Mouse (Mus musculus): ENCODE results near the gene Notum. TPM values are rescaled to one million over a fixed set of nuclear protein-coding genes. Genes with fewer than 3 reads are reported as not detected.

Notum gene
- polyA plus RNA-seq, 1 experiment: 0.67 TPM

DNA sequence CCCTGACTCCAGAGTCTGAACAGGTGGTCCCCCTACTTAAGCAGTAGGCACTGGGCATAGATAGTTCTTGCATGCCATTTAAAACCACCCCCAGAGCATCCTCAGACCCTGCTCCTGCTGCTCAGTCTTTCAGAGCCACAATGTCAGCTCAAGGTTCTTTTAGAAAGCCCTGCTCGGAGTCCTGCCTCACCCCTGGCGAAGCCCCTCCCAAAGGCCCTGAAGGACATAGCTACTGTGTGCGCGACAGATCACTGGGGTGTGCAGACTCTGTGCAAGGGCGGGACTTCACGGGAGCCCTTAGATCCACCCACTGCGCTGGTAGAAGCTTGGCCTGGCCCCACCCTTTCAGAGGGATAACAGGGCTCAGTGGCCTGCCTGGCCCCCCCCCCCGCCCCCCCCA lies 51.7 kb downstream of the Notum start:
- 25% methylated on average over 8 of the region's 8 CpGs for WGBS
- Histone ChIP-seq H3K36me3 (ENCODE audit: control insufficient read depth, insufficient read depth, low read length) (peaks cover 50% of the 10 kb centered on the region), H3K4me3 (ENCODE audit: low read depth, low read length) (no peak overlapping the region), H3K27me3 (ENCODE audit: control insufficient read depth, insufficient read depth, low read length) (no peaks in the 10 kb centered on the region), H3K27ac (ENCODE audit: insufficient read depth, low read depth, low read length) (no peak overlapping the region), H3K4me1 (ENCODE audit: control insufficient read depth, insufficient read depth, insufficient read length, low read length) (peaks cover 8% of the 10 kb centered on the region; the same call in 1 of the 2 replicates)
- TF ChIP-seq POLR2A (IDR thresholded peaks at IDR 0.05; ENCODE audit: low read depth, low read length) (no peak), CTCF (IDR thresholded peaks at IDR 0.05; ENCODE audit: extremely low read depth, insufficient read length, insufficient replicate concordance, low read depth, low read length) (no peak)

DNA sequence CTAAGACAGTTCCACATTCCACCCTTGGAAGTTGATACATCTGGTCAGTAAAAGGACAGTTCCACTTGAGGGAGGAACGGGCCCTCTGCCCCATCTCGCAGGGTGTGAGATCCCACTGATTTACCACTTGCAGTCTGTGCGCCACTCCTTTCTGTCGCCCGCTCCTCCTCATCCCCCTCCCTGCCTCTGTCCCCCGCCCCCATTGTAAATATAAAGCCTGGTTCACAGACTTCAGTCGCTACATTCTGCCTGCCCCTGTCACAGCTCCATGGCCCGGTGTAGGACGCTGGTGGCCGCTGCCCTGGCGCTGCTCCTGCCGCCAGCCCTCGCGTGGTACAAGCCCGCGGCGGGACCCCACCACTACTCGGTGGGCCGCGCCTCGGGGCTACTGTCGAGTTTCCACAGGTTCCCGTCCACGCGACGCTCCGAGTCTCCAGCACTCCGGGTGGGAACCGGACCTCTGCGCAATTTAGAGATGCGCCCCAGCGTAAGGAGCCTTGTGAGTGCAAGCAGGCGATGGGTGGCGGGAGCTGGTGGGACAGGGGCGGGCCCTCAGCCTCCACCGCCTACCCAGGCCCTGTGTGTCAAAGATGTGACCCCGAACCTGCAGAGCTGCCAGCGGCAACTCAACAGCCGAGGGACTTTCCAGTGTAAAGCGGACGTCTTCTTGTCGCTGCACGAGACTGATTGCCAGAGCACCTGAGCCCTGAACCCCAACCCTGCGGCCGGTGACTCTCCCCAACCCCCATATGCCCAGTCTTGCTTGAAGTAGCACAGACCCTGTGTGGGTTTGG lies 52.5 kb downstream of the Notum start, which contains the start of gene Npb:
Npb (plus strand) TSS at position 237 of the 794 bp plus-strand sequence.
- no peaks in the 10 kb centered on the region for H3K27me3 ChIP-seq (ENCODE audit: control insufficient read depth, insufficient read depth, low read length)
- peaks cover 46% of the 10 kb centered on the region for H3K36me3 ChIP-seq (ENCODE audit: control insufficient read depth, insufficient read depth, low read length)
- no peak within 1 kb of the TSS for H3K27ac ChIP-seq (ENCODE audit: insufficient read depth, low read depth, low read length)
- H3K4me1 ChIP-seq (ENCODE audit: control insufficient read depth, insufficient read depth, insufficient read length, low read length): peaks cover 8% of the 10 kb centered on the region; the same call in 1 of the 2 replicates
- H3K4me3 ChIP-seq (ENCODE audit: low read depth, low read length): no peak within 1 kb of the TSS
- TF ChIP-seq CTCF (IDR thresholded peaks at IDR 0.05; ENCODE audit: extremely low read depth, insufficient read length, insufficient replicate concordance, low read depth, low read length): no peak
- no peak for TF ChIP-seq POLR2A (IDR thresholded peaks at IDR 0.05; ENCODE audit: low read depth, low read length)
- WGBS: 8% methylated on average over 45 of the region's 45 CpGs

- Histone ChIP-seq H3K4me3 (ENCODE audit: low read depth, low read length) (no peak overlapping the region), H3K27me3 (ENCODE audit: control insufficient read depth, insufficient read depth, low read length) (no peaks in the 10 kb centered on the region), H3K4me1 (ENCODE audit: control insufficient read depth, insufficient read depth, insufficient read length, low read length) (peaks cover 8% of the 10 kb centered on the region; the same call in 1 of the 2 replicates), H3K27ac (ENCODE audit: insufficient read depth, low read depth, low read length) (no peak overlapping the region), H3K36me3 (ENCODE audit: control insufficient read depth, insufficient read depth, low read length) (peaks cover 33% of the 10 kb centered on the region)
- no peak for TF ChIP-seq CTCF (IDR thresholded peaks at IDR 0.05; ENCODE audit: extremely low read depth, insufficient read length, insufficient replicate concordance, low read depth, low read length)
- TF ChIP-seq POLR2A (IDR thresholded peaks at IDR 0.05; ENCODE audit: low read depth, low read length): no peak
- WGBS: 78% methylated on average over 4 of the region's 4 CpGs
Measured at GRCm38 (mm10) chr11:120606764-120607163, 54.2 kb downstream of the Notum start.

- 85% methylated on average over 7 of the region's 7 CpGs for WGBS
- peaks cover 8% of the 10 kb centered on the region; the same call in 1 of the 2 replicates for H3K4me1 ChIP-seq (ENCODE audit: control insufficient read depth, insufficient read depth, insufficient read length, low read length)
- no peak overlapping the region for H3K4me3 ChIP-seq (ENCODE audit: low read depth, low read length)
- no peaks in the 10 kb centered on the region for H3K27me3 ChIP-seq (ENCODE audit: control insufficient read depth, insufficient read depth, low read length)
- no peak overlapping the region for H3K27ac ChIP-seq (ENCODE audit: insufficient read depth, low read depth, low read length)
- TF ChIP-seq CTCF (IDR thresholded peaks at IDR 0.05; ENCODE audit: extremely low read depth, insufficient read length, insufficient replicate concordance, low read depth, low read length): no peak
- TF ChIP-seq POLR2A (IDR thresholded peaks at IDR 0.05; ENCODE audit: low read depth, low read length): no peak
- peaks cover 22% of the 10 kb centered on the region for H3K36me3 ChIP-seq (ENCODE audit: control insufficient read depth, insufficient read depth, low read length)
Measured at GRCm38 (mm10) chr11:120605667-120606066, 55.3 kb downstream of the Notum start.

Other genes starting within 250 kb of the Notum start
- gene Nploc4, start 223.5 kb downstream of the Notum start, polyA plus RNA-seq (2012; rRNA removed): 29.0 and 54.8 TPM in 2 replicates
- gene Tspan10, start 218.5 kb downstream of the Notum start, polyA plus RNA-seq (2012; rRNA removed): 0.15 and 0.60 TPM in 2 replicates
- gene Pde6g, start 207.7 kb downstream of the Notum start, polyA plus RNA-seq (2012; rRNA removed): 0.43 TPM in 2 replicates
- 16.6 and 23.6 TPM in 2 replicates for gene Oxld1, start 203.1 kb downstream of the Notum start, polyA plus RNA-seq (2012; rRNA removed)
- gene Ccdc137, start 203.1 kb downstream of the Notum start, polyA plus RNA-seq (2012; rRNA removed): 3.6 and 4.4 TPM in 2 replicates
- 14.3 and 15.4 TPM in 2 replicates for gene Arl16, start 193.6 kb downstream of the Notum start, polyA plus RNA-seq (2012; rRNA removed)
- 130 and 155 TPM in 2 replicates for gene Mrpl12, start 176.6 kb downstream of the Notum start, polyA plus RNA-seq (2012; rRNA removed)
- gene Slc25a10, start 169.3 kb downstream of the Notum start, polyA plus RNA-seq (2012; rRNA removed): 298 and 416 TPM in 2 replicates
- gene Gcgr, start 130.5 kb downstream of the Notum start, polyA plus RNA-seq (2012; rRNA removed): 1.4 and 2.6 TPM in 2 replicates
- gene Mcrip1, start 111.4 kb downstream of the Notum start, polyA plus RNA-seq (2012; rRNA removed): 24.0 and 30.3 TPM in 2 replicates
- 0.51 TPM in 1 of 2 replicates, not detected in the other for gene Ppp1r27, start 110.0 kb downstream of the Notum start, polyA plus RNA-seq (2012; rRNA removed)
- 442 and 705 TPM in 2 replicates for gene P4hb, start 87.9 kb downstream of the Notum start, polyA plus RNA-seq (2012; rRNA removed)
- 489 and 1,022 TPM in 2 replicates for gene Arhgdia, start 79.6 kb downstream of the Notum start, polyA plus RNA-seq (2012; rRNA removed)
- 12.0 and 24.0 TPM in 2 replicates for gene Alyref, start 62.8 kb downstream of the Notum start, polyA plus RNA-seq (2012; rRNA removed)
- 46.4 and 97.9 TPM in 2 replicates for gene Anapc11, start 62.8 kb downstream of the Notum start, polyA plus RNA-seq (2012; rRNA removed)
- 0.98 and 7.2 TPM in 2 replicates for gene Npb, start 52.7 kb downstream of the Notum start, polyA plus RNA-seq (2012; rRNA removed)
- gene Pcyt2, start 43.2 kb downstream of the Notum start, polyA plus RNA-seq (2012; rRNA removed): 449 and 1,029 TPM in 2 replicates
- gene Sirt7, start 35.9 kb downstream of the Notum start, polyA plus RNA-seq (2012; rRNA removed): 99.1 and 147 TPM in 2 replicates
- gene Mafg, start 27.6 kb downstream of the Notum start, polyA plus RNA-seq (2012; rRNA removed): 24.8 and 33.6 TPM in 2 replicates
- gene Pycr1, start 17.4 kb downstream of the Notum start, polyA plus RNA-seq (2012; rRNA removed): 17.1 and 19.9 TPM in 2 replicates
- 0.39 and 1.0 TPM in 2 replicates for gene Myadml2, start 13.0 kb downstream of the Notum start, polyA plus RNA-seq (2012; rRNA removed)
- 86.9 and 138 TPM in 2 replicates for gene Aspscr1, start 11.8 kb upstream of the Notum start, polyA plus RNA-seq (2012; rRNA removed)
- 38.4 and 46.2 TPM in 2 replicates for gene Cenpx, start 52.6 kb upstream of the Notum start, polyA plus RNA-seq (2012; rRNA removed)
- 22.0 and 23.9 TPM in 2 replicates for gene Lrrc45, start 52.8 kb upstream of the Notum start, polyA plus RNA-seq (2012; rRNA removed)
- gene Rac3, start 60.3 kb upstream of the Notum start, polyA plus RNA-seq (2012; rRNA removed): 4.1 and 5.1 TPM in 2 replicates
- gene Dcxr, start 66.1 kb upstream of the Notum start, polyA plus RNA-seq (2012; rRNA removed): 102 and 127 TPM in 2 replicates
- 1.2 and 11.4 TPM in 2 replicates for gene Cbr2, start 70.9 kb upstream of the Notum start, polyA plus RNA-seq (2012; rRNA removed)
- 1.4 and 58.5 TPM in 2 replicates for gene Hmga1b, start 101.6 kb upstream of the Notum start, polyA plus RNA-seq (2012; rRNA removed)
- 41.0 and 90.5 TPM in 2 replicates for gene Rfng, start 123.0 kb upstream of the Notum start, polyA plus RNA-seq (2012; rRNA removed)
- gene Gps1, start 123.1 kb upstream of the Notum start, polyA plus RNA-seq (2012; rRNA removed): 57.5 and 86.4 TPM in 2 replicates
- gene Dus1l, start 135.2 kb upstream of the Notum start, polyA plus RNA-seq (2012; rRNA removed): 24.1 and 29.0 TPM in 2 replicates
- 151 and 154 TPM in 2 replicates for gene Fasn, start 163.4 kb upstream of the Notum start, polyA plus RNA-seq (2012; rRNA removed)

Measured in small intestine, adult 2 months (tissue).